Mouse (Mus musculus) liver, adult (tissue): Measurements from ENCODE around the gene Mycl.

Experiments used
- GATA4 ChIP-seq: IDR thresholded peaks from 2 replicates; pipeline ENCODE4 v1.6.1; 2014; ENCODE audit warnings: mild to moderate bottlenecking, low read length; ENCODE audit not compliant: insufficient replicate concordance

The Mycl gene

GRCm38 (mm10) chr4:123034841-123035240 is 39.4 kb downstream of the Mycl start:
- no peak for TF ChIP-seq GATA4

- TF ChIP-seq GATA4: no peak
Measured at GRCm38 (mm10) chr4:123035636-123036035, 40.2 kb downstream of the Mycl start.

GRCm38 (mm10) chr4:123036710-123037109 is 41.3 kb downstream of the Mycl start:
- no peak for TF ChIP-seq GATA4

GRCm38 (mm10) chr4:123041131-123041530 is 45.7 kb downstream of the Mycl start:
- no peak for TF ChIP-seq GATA4

- no peak for TF ChIP-seq GATA4
Measured at GRCm38 (mm10) chr4:123043858-123044257, 48.4 kb downstream of the Mycl start.

GRCm38 (mm10) chr4:123044842-123045241 is 49.4 kb downstream of the Mycl start:
- no peak for TF ChIP-seq GATA4

GRCm38 (mm10) chr4:123046300-123046699 is 50.8 kb downstream of the Mycl start:
- no peak for TF ChIP-seq GATA4

GRCm38 (mm10) chr4:123050681-123051211 is 55.3 kb downstream of the Mycl start:
- TF ChIP-seq GATA4: no peak
